Mouse (Mus musculus) testis, postnatal 10 days (tissue): ENCODE results near the gene Nfix.
A peak's percentile ranks its signal among the peaks of the same experiment; 100 is the strongest.

Source experiments
- DNase-seq: peaks from one replicate; pipeline ENCODE4 v3.0.0; 2021; ENCODE audit warnings: low spot score

The Nfix gene

DNA sequence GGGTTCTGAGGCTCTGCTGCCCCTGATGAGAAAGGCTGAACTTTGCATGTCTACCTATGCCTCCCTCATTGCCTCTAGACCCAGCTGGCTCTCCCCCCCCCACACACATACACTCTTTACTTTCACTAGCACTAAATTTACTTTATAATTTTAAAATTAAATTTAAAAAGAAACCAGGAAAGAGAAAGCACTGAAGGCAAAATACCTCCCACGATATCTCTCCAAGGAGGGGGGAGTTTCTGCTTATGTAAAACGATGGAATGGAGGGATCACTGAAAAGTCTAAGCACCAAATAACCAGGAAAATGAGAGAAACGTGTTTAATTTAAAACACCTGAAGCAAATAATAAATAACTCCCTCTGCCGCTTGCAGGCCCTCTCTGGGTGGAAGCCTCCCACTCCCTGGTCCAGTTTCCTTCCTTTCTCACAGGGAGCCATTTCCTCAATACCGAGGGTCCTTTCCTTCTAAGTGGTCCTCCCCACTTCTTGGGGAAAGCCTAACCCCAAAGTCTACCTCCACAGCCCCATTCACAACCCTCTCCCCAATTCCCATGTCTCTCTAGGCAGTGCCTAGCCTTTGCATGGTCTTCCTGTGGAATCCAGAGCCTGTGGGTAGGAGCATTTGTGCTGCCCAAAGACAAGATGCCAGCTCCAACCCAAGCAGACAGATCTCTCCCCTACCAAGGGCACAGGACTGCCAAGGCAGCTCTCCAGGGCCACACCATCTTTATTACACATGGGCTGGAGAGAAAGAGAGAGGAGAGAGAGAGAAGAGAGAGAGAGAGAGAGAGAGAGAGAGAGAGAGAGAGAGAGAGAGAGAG is 18.2 kb downstream of the Nfix start:
- DNase-seq: no peak

GRCm38 (mm10) chr8:84780949-84781680 is 19.0 kb downstream of the Nfix start:
- DNase-seq: no peak

DNA sequence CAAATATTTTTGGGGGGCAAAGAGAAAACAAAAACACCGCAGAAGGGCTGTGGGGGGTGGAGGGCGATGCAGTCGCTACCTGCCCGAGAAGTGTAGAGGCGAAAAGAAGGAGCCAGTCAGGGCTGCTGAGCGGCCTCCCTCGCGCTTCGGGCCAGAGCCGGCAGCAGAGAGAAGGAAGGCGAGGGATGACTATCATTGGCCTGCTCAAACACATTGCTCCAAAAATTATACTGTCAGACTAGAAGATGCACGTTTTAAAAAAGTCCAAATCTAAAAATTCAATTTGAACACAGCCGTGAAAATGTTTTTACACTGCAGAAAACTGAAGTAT is 20.0 kb downstream of the Nfix start:
- no peak for DNase-seq

DNA sequence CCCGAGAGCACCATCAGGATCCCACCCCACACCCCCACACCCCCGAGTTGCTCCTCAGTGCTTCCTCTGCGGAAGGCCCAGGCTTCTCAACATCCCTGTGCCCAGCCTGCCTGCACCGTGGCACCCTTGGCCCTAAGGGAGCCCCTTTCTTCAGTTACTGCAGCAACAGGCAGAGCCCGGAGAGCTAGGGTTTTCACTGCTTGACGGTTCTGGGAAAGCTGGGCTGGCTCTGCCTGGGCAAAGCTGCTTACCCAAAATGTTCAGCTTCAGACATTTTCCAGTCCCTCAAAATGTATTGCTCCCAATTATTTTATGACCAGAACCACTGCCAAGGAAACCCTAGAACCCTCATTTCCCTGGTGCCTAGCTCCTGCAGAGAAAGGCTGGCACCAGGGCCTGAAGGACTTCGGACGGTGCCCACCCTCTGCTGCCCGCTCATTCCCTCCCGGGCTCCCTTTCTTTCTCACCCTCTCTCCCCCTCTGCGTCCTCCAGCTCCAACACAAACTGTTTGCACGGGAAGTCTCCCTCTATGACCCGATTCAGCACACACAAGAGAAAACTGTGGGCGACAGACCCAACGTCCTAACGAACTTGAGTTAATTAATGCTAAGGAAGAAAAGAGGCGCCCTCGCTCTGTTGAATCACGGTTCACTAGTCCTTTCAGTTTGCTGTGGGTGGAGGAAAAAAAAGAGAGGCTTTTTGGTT is 20.5 kb downstream of the Nfix start:
- DNase-seq: no peak

GRCm38 (mm10) chr8:84778638-84779380 is 21.3 kb downstream of the Nfix start:
- no peak for DNase-seq

- DNase-seq: no peak
Measured at GRCm38 (mm10) chr8:84777899-84778637, 22.1 kb downstream of the Nfix start.

GRCm38 (mm10) chr8:84776569-84776968 is 23.6 kb downstream of the Nfix start:
- DNase-seq: peak; percentile 45

- DNase-seq: peak; percentile 47
Measured at GRCm38 (mm10) chr8:84775621-84776113, 24.5 kb downstream of the Nfix start.

DNA sequence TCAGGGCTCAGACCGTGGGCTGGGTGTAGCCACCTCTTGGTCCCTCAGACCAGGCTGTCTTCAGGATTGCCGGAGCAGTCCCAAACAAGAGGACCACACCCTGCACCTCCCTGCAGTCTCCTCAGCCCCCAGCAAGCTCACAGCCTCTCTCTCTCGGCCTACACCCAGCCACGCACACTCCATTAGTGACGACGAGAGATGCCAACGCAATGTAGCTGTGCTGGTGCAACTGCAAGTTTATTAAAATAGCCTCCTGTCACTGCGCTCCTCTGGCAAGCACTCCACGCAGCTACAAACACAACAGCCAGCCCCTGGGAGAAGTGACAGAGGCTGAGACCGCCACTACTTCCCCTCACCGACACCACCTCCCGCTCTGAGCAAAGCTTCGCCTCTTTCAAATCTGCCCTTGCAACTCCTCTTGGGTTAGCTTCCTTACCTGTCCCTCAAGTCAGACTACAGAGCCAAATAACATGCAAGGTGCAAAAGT is 25.0 kb downstream of the Nfix start:
- DNase-seq: peak; percentile 47

GRCm38 (mm10) chr8:84774473-84774911 is 25.7 kb downstream of the Nfix start:
- peak; percentile 71 for DNase-seq

DNA sequence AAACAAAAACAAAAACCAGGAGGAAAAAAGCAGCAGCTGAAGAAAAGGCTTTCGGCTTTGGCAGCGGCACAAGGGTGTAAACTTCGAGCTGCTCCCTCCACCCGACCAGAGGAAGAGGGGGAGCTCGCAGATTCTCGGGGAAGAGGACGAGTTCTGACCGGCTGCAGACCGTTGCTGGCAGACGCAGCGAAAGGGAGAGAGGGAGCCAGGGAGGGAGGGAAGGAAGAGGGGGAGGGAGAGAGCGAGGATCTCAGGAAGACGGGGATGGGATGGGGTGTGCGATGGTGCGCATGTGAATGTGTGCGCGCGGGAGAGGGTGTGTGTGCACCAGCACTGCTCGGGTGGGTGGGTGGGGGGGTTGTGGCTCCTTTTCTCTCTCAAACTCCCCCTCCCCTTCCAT is 26.3 kb downstream of the Nfix start:
- peak; percentile 80 for DNase-seq

DNA sequence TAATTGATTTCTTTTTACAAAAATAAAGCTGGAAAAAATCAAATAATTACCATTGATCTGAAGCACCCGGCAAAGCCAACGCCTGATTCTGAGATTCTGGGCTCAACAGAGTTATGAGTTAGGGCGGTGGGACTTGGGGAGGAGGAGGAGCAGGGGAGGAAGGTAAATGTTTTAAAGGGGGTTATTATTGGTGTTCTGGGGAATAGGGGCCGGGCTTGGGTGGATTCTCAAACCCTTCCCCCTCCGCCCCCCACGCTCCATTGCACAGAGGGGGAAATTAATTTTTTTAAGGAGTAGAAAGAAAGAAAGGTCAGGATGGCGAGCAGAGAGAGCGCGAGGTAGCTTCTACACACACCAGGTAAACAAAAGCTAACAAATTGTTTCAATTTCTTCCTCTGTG is 26.8 kb downstream of the Nfix start:
- DNase-seq: peak; percentile 51

DNA sequence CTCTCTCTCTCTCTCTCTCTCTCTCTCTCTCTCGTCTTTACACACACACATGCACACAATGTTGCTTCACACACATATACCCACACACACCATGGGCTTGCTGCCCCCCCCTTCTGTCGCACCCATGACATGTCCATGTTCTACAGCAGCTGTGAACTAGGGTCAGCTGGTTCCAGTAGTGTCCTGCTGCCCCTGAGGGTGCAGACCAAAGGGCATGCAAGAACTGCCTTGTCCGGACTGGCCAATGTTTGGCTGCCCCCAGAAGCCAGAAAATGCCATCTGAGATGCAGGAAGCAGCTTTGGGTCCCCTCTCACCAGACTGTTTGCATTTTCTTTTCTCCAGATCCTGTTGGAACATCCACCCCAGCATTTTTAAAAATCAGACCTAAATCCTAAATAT is 27.5 kb downstream of the Nfix start:
- peak; percentile 43 for DNase-seq

GRCm38 (mm10) chr8:84771941-84772378 is 28.2 kb downstream of the Nfix start:
- peak; percentile 50 for DNase-seq

GRCm38 (mm10) chr8:84771000-84771687 is 29.0 kb downstream of the Nfix start:
- no peak for DNase-seq

DNA sequence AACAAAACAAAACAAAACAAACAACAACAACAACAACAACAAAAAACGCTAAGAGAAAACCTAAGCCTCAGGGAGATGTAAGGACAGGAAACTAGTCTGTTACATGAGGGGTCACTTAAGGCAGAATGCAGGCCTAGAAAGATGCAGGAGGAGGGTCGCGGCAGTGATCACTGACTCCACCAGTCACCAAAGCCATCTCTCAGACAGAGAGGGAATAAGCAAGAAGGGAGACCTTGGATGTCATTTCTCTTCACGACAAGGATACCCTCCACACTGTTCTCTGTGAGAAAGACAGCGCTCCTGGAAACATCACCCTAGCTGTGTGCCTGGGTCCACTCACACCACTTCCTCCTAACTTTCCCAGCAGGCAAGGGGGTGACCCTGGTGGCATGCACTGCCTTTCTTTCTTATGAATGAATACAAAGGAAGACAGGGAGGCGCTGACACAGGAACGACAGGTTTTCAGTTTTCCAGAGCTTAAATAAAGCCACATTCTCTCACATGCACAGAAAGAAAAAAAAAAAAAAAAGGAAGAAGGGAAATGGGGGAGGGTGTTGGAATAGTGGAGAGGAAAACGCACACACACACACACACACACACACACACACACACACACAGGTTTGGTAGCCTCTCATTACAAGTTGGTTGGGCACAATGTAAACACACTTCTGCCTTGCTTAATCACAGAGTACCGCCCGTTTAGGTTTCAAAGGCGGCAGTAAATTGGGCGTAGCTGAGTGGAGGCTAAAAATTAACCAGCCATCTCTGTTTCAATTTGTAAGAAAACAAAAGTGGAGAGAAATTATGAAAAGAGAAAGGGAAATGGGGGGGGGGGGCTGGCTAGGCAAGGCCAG is 29.8 kb downstream of the Nfix start:
- no peak for DNase-seq

DNA sequence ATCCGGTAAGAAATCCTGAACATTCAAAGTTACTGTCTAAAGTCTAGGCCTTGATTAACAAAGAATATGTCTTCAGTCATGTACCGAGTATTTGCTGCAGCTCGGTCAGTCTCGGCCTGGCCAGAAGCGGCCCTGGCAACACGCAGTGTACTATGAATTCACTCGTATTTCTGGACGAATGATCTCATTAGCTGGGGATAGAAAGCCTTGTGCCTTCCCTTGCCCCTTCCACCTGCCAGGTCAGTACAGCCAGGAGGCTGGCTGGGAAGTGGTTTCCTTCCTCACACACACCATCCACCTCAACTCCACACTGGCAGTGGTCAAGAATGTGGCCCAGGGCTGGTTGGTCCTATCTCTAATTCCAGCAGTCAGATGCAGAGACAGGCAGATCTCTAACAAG is 30.8 kb downstream of the Nfix start:
- DNase-seq: no peak

DNA sequence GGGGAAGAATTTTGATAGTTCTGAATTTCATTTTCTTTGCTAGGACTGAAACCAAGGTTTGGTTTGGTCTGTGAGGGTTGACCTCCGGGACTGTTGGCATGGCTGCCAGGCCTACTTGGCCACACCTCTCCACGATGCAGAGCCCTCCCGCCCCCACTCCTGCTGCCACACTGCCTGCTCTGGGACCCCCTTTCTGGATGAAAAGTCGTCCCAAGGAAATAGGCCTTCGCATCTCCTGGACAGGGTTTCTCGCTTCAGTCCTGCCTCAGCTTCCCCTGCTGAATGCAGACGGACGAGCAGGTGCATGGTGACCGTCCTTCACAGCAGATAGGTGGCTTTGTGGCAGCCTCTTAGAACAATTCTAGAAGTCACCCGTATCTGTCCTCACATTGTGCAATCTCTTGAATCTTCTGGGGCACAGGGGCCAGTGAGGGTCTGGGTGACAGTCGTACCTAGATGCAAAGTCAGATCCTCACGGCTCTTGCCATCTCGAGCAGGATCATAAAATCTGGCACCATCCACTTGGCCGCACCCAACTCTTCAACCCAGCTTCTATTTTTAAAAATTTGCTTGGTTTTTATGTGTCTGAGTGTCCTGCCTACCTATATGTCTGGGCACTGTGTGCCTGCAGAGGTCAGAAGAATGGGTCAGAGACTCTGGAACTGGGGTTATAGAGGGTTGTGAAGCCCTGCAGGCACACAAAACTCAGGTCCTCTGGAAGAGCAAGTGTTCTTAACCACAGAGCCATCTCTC is 31.6 kb downstream of the Nfix start:
- no peak for DNase-seq

GRCm38 (mm10) chr8:84767221-84767620 is 32.9 kb downstream of the Nfix start:
- no peak for DNase-seq
